In the genomic region with DNA sequence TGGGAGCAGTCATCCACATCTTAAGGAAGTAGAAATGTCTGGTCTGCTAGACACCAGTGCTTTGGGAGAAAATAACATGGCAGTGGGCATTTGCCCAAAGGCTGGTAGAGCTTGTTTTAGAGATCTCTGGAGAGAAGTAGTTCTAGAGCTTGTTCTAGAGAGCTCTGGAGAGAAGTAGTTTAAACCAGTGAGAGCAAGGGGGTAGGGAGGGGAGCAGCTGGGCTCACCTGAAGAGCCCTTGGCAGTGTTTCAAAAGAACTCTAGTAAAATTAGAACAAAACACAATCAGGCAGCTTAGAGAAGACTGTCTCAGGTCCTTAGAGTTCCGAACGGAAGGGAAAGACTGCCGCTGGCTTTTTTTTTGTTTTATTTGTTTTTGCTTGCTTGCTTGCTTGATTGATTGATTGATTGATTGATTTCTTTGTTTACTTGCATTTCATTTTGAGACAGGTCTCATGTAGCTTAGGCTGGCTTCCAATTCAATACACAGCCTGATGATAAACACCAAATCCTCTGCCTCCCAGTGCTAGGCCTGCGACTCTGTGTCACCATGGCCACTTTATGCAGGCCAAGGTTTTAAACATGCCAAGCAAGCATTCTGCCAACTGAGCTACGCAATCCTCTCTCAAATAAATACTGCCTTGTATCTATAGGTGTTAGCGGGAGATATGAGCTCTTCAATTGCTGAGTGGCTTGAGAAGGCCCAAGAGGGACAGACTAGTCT, we compare ENCODE assay signal across 22 mouse cellular contexts.
"Had no signal": no experiment of that assay in that cellular context is flagged by ENCODE, and none has a peak within 500 bp of the region (broad histone marks: within the 10 kb centered on the region; RNA-seq: fewer than 3 reads in every experiment).

No protein-coding gene starts in this region.

- H3K27me3 ChIP-seq: forebrain, embryonic 15.5 days; heart, embryonic 13.5 days; heart, embryonic 15.5 days; hindbrain, embryonic 13.5 days; limb, embryonic 13.5 days; limb, embryonic 15.5 days had no signal

- H3K4me1 ChIP-seq: hindbrain, embryonic 13.5 days; limb, embryonic 15.5 days had no signal

- H3K27ac ChIP-seq: forebrain, embryonic 15.5 days; heart, adult 2 months; heart, embryonic 13.5 days; heart, embryonic 15.5 days; hindbrain, embryonic 13.5 days; limb, embryonic 13.5 days; limb, embryonic 15.5 days had no signal

- H3K36me3 ChIP-seq: forebrain, embryonic 15.5 days; heart, embryonic 13.5 days; heart, embryonic 15.5 days; hindbrain, embryonic 13.5 days; limb, embryonic 13.5 days; limb, embryonic 15.5 days had no signal

- ATAC-seq: forebrain, embryonic 15.5 days; forebrain, postnatal 0 days; hindbrain, embryonic 16.5 days; intestine, embryonic 16.5 days had no signal

- DNase-seq: forebrain, postnatal 0 days; gastrocnemius, postnatal 14 days; gastrocnemius, postnatal 36 days; heart, adult 2 months; heart, postnatal 14 days; heart, postnatal 36 days; kidney, adult 11 months; kidney, adult 2 months; kidney, postnatal 10 days; kidney, postnatal 36 days; layer of hippocampus, adult 9-11 months; layer of hippocampus, postnatal 36 days; left cerebral cortex, postnatal 4 days had no signal

- H3K4me3 ChIP-seq: forebrain, embryonic 15.5 days; heart, adult 2 months; heart, embryonic 13.5 days; heart, embryonic 15.5 days; hindbrain, embryonic 13.5 days; limb, embryonic 13.5 days; limb, embryonic 15.5 days had no signal

- H3K9ac ChIP-seq: forebrain, embryonic 15.5 days; forebrain, postnatal 0 days; heart, embryonic 13.5 days; heart, embryonic 15.5 days; hindbrain, embryonic 13.5 days; limb, embryonic 13.5 days; limb, embryonic 15.5 days had no signal

- H3K9me3 ChIP-seq: forebrain, embryonic 15.5 days; heart, embryonic 13.5 days; heart, embryonic 15.5 days; hindbrain, embryonic 13.5 days; limb, embryonic 13.5 days; limb, embryonic 15.5 days had no signal

- H3K4me2 ChIP-seq: forebrain, embryonic 15.5 days; heart, embryonic 11.5 days; heart, embryonic 13.5 days; heart, embryonic 15.5 days; hindbrain, embryonic 13.5 days; limb, embryonic 13.5 days; limb, embryonic 15.5 days had no signal
